Mouse (Mus musculus) myocyte (in vitro differentiated cells): ENCODE data around the gene Grwd1.

Experiments
- CEBPB ChIP-seq: IDR thresholded peaks from 2 replicates; pipeline ENCODE4 v1.6.1; 2011; ENCODE audit warnings: mild to moderate bottlenecking, moderate library complexity; ENCODE audit not compliant: poor library complexity, insufficient read depth, severe bottlenecking
- E2F4 ChIP-seq: IDR thresholded peaks from one replicate; pipeline ENCODE4 v1.6.1; 2011; ENCODE audit warnings: mild to moderate bottlenecking, control low read depth, moderate library complexity; ENCODE audit not compliant: insufficient read depth
- MAX ChIP-seq: IDR thresholded peaks from one replicate; pipeline ENCODE4 v1.6.1; 2011; ENCODE audit warnings: low read depth, mild to moderate bottlenecking, control low read depth
- MYOD1 ChIP-seq, 3 experiments: IDR thresholded peaks; one replicate each; pipeline ENCODE4 v1.6.1; 2011; ENCODE audit warnings: control low read depth in 2 of 3, low read depth in 2 of 3, mild to moderate bottlenecking in 2 of 3, moderate library complexity in 1 of 3; ENCODE audit not compliant: insufficient read length in 2 of 3, control insufficient read depth in 1 of 3
- MYOG ChIP-seq, 3 experiments: IDR thresholded peaks; one replicate each; pipeline ENCODE4 v1.6.1; 2011; ENCODE audit warnings: control low read depth in 2 of 3, low read depth in 2 of 3, mild to moderate bottlenecking in 2 of 3; ENCODE audit not compliant: insufficient read length in 2 of 3, control insufficient read depth in 1 of 3, insufficient read depth in 1 of 3
- POLR2A ChIP-seq: IDR thresholded peaks from one replicate; pipeline ENCODE4 v1.6.1; 2011; ENCODE audit warnings: low read depth, mild to moderate bottlenecking, control low read depth, moderate library complexity; ENCODE audit not compliant: insufficient read length
- POLR2AphosphoS2 ChIP-seq: IDR thresholded peaks from one replicate; pipeline ENCODE4 v1.6.1; 2011; ENCODE audit warnings: low read depth, control low read depth; ENCODE audit not compliant: insufficient read length
- REST ChIP-seq: IDR thresholded peaks from one replicate; pipeline ENCODE4 v1.6.1; 2011; ENCODE audit warnings: mild to moderate bottlenecking, control low read depth, moderate library complexity; ENCODE audit not compliant: insufficient read depth, insufficient read length
- SRF ChIP-seq: IDR thresholded peaks from one replicate; pipeline ENCODE4 v1.6.1; 2011; ENCODE audit warnings: low read depth; ENCODE audit not compliant: control insufficient read depth, insufficient read length
- TCF12 ChIP-seq: IDR thresholded peaks from one replicate; pipeline ENCODE4 v1.6.1; 2011; ENCODE audit warnings: mild to moderate bottlenecking, control low read depth; ENCODE audit not compliant: poor library complexity, insufficient read depth, severe bottlenecking
- TCF3 ChIP-seq: IDR thresholded peaks from one replicate; pipeline ENCODE4 v1.6.1; 2011; ENCODE audit warnings: low read depth, control low read depth; ENCODE audit not compliant: insufficient read length
- USF1 ChIP-seq: IDR thresholded peaks from one replicate; pipeline ENCODE4 v1.6.1; 2011; ENCODE audit warnings: low read depth, mild to moderate bottlenecking, control low read depth, moderate library complexity

DNA sequence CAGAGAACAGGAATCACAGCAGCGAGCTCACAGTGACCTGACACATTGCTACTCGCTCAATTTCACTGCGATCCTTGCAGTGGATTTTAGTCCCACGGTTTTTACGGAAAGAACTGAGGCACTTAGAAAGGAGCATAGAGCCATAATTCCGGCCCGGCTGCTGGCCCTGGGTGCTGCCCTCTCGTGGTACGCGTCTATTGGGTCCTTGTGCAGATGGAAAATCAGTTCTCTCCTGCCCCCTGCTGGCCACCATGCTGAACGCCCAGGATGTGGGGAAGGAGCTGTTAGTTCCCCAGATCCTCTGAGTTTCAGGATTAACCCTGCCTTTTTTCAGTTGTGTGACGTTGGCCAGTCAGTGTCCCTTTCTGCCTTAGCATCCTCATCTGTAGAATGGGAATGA is 29.4 kb downstream of the Grwd1 start:
- TF ChIP-seq POLR2A (no peak), SRF (no peak), MYOG (IDR thresholded peaks at IDR 0.05; ENCODE audit: control insufficient read depth in 1 of 3, insufficient read depth in 1 of 3, insufficient read length in 2 of 3, low read depth in 2 of 3) (no peak), MAX (no peak), E2F4 (no peak), MYOD1 (IDR thresholded peaks at IDR 0.05; ENCODE audit: control insufficient read depth in 1 of 3, insufficient read length in 2 of 3, low read depth in 2 of 3) (no peak), USF1 (no peak), REST (no peak), CEBPB (no peak), POLR2AphosphoS2 (no peak), TCF3 (no peak), TCF12 (no peak)
